Mouse (Mus musculus): ENCODE measurements around the gene Mlph.

The Mlph gene

DNA sequence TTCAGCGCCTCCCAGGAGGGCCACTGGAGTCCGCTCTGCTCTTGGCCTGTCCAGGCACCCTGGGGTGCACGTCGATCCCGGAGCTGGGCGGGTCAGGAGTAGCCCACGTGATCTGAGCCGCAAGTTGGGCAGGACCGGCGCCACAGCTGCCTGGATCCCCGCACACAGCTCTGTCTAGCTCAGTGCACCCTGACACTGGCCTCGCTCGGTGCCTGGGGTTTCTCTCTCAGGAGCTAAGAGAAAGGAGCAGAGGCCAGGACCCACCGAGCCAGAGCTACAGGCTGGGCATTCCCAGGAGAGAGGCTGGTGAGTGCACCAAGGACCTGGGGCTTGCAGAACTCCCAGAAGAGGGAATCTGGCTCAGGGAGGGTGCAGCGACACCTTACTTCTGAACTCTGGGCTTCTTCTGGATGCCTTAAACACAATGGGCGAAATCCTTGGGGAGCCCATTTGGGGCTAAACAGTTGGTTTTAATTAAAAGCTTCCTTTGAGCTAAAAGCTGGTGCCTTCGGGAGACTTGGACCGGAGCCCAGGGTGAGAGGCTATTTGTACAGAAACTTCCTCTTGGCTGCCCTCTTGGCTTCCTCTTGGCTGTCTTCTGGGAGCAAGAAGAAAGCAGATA lies at the start of gene Mlph:
Gene Mlph, plus strand, starts transcription at position 138 of the 622 bp plus-strand sequence.
- no peak for DNase-seq

DNA sequence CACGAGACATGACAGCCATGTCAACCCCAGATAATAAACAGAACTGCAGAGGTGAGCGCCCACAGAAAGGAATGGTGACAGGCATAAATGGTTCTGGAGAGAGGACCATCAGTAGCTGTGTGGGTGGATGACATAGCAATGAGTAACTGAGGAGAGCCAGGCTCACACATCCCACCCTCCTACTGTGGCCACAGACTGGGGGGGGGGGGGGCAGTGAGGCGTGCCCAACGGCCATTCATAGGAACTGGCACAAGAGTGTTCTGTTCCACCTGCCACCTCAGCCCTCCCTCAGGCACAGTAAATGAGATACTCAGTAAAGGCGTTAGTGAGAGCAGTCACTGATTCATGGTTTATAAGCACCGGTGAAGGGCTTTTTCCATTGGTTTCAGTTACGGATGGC lies 48.2 kb upstream of the Mlph start:
- DNase-seq = no peak

- DNase-seq = no peak
These were observed 44.3 kb upstream of the Mlph start for GRCm38 (mm10) chr1:90870581-90870980.

GRCm38 (mm10) chr1:90875371-90875770 lies 39.5 kb upstream of the Mlph start:
- no peak for DNase-seq

DNA sequence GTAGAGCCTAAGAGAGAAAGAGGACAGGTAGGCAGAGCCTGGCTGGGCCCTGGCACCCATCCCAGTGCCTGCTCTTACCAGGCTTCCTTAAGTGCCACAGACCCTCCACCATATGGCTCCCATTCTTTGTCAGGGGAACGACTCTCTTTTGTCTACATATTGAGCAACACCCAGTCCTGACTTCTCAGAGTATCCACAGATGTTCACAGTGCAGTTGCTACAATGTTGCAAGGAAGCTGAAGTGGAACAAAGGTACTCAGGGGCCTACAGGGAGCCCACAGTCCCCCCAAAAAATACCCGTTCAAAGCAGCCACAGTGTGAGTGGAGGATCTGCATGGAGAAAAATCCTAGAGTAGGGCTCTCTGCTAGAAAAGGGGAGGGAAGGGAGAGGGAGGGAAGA lies 38.9 kb upstream of the Mlph start:
- DNase-seq = no peak

DNA sequence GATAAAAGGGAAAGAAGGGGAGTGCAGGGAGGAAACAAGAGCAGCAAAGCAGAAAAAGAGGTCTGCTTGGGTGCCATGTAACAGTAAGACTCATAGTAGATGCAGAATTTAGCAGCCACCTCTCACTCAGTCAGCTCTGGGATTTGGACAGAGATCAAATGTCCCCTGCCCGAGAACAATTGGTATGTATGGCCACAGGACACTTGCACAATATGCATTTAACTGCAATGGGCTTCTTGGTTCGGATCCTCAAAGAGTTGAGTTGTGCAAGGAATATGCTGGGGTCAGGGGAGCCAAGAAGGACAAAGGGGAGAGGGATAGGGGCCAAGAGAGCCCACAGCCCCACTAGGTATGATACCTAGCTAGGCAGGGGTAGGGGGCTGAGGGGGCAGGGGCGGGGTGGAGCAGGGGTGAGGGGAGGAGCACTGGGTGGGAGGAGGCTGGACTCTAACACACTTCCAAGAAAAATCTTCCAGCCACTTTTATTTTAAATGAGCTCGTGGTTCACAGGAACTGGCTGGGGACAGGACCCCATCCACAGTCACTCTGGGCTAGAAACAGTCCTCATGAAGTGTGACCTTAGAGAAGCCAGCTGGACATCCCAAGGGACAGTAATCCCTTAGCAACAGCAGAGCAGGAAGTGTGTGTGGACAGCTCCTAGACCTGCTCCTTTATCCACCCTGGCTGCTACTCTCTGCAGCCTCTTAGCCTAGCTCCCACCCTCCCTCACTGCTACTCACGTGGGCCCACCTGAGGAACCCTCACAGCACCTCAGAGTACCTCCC lies 38.2 kb upstream of the Mlph start:
- no peak for DNase-seq

GRCm38 (mm10) chr1:90885771-90886460 lies 29.0 kb upstream of the Mlph start:
- DNase-seq = no peak

DNA sequence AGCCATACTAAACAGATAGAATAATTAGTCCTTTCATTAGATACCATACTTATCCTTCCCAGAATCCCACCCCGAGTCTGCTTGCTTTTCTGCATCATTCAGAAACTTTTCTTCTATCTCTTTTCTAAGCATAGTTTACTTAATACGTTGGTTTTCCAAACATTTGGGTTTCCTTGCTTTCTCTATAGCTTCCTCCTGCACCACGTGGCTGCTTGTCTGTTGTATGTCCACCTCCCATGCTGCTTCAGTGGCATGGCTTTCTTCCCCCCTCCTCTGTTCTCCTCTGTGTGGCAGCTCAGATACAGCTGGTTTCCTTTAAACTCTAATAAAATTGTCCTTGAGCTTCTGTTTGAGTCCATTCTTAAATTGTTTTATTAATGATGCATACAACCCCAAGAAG lies 20.4 kb upstream of the Mlph start:
- DNase-seq = no peak

DNA sequence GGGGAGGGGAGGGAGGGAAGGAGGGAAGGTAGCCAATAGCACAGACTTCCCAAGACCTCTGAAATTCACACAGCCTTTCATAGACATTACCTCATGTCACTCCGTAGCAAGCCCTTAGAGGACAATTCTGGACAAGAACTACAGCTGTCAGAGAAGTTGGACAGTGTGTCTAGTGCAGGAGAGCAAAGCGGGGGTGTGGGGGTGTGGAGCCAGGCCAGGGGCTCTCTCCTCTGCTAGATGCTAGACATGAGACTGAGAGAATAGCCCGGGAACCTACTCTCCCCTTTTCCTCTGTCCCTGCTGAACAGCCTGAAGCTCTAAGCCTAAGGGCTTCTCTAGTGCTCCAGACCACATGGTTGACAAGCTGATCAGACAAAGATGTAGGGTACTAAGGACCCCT lies 19.9 kb upstream of the Mlph start:
- no peak for DNase-seq

- DNase-seq = no peak
These were observed 18.6 kb upstream of the Mlph start for GRCm38 (mm10) chr1:90896281-90896680.

DNA sequence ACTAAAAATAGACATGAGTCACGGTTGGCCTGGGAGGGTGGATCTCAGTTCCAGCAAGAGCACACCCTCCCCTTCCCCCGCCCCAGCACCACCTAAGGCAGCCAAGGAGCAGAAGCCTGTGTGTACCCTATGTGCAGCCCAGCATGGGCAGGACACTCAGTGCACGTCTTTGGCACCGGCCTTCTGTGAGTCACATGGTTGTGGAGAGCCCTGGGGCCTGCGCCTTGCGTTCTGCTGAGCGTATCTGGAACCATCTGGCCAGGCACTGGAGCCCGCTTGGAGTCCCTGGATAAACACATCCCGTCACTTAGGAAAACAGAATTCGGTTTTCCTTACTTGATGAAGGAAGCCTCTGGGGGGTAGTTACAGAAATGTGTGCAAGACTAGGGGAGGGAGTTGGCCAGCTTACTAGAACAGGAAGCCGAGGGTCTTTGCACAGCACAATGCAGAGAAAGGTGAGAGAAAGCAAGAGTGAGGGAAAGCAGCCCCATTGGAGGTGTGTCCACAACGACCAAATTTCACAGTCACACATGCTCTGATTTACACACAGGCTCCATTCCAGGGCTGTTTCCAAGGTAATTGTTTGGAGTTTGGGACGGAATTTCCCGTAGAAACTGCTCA lies 18.0 kb upstream of the Mlph start:
- peak; percentile 68 for DNase-seq

- no peak for DNase-seq
These were observed 16.9 kb upstream of the Mlph start for GRCm38 (mm10) chr1:90898012-90898411.

GRCm38 (mm10) chr1:90899816-90900215 lies 15.1 kb upstream of the Mlph start:
- no peak for DNase-seq

- no peak for DNase-seq
These were observed 14.5 kb upstream of the Mlph start for GRCm38 (mm10) chr1:90900406-90900805.

- no peak for DNase-seq
These were observed 13.6 kb upstream of the Mlph start for GRCm38 (mm10) chr1:90901246-90901645.

DNA sequence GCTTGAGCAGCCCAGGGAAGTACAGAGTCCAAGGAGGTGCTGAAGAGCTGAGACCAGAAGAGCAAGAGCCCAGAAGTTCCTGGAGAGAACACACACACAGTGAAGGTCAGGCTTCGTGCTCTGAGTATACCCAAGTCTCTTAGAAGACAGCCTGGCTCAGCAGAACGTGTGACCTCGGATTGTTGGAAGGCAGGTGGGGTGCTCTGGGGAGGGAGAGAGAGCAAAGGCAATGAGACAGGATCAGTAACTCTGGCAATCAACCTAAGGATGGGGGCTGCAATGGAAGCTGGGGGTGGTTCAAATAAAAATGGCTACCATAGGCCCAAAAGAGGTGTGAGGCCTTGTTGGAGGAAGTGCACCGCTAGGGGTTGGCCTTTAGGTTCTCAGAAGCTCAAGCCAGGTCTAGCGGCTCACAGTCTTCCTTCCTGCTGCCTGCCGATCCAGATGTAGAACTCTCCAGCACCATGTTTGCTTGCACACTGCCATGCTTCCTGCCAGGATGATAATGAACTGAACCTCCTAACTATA lies 13.1 kb upstream of the Mlph start:
- DNase-seq = no peak

GRCm38 (mm10) chr1:90902751-90903150 lies 12.1 kb upstream of the Mlph start:
- DNase-seq = no peak

- DNase-seq = no peak
These were observed 11.5 kb upstream of the Mlph start for GRCm38 (mm10) chr1:90903211-90903945.

DNA sequence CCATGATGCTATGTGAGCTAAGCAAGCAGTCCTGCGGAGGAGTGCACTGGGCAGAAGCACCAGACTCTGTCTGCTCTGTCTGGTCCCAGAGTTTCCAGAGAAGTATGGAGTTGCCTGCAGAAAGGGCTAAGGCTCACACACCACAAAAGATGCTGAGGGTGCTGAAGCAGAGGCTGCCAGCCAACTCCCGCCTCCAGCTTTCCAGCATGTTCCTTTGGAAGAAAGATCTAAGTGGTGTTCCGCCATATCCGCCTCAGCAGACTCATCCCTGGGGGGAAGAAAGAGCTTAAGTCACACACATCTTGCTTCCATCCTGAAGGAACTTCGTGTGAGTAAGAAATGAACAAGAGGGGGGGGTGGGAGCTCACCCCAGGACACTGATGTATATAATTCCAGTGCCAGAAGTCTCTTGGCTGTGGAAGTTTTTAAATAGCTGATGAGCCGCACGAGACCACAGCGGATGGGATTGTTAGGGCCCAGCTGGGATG lies 10.9 kb upstream of the Mlph start:
- DNase-seq = no peak

DNA sequence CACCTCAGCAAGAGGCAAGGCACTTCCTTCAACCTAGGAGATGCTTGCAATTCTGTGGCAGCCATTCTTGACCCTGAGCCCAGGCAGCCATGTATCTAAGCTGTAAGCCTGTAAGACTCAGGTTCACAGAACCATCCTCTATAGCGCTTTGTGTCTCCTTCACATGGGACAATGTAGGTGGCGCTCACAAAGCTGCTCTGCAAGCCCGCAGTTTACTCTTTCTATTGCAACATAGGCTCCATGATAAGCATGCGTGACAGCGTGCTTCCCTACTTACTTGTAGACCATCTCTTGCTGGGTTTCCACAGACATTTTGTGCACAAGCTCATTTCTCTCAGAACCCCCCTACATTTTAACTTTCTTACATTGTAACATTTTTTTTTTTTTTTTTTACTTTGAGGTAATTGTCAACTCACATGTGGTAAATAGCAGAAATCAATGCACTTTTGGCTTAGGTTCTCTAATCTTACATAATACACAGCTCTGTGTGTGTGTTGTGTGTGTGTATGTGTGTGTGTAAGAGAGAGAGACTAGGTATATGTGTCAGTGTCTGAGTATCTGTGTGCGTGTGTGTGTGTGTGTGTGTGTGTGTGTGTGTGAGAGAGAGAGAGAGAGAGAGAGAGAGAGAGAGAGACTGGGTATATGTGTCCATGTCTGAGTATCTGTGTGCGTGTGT lies 10.0 kb upstream of the Mlph start:
- DNase-seq = no peak

- peak; percentile 23 for DNase-seq
These were observed 8.5 kb upstream of the Mlph start for GRCm38 (mm10) chr1:90906357-90906756.

GRCm38 (mm10) chr1:90909161-90909560 lies 5.7 kb upstream of the Mlph start:
- DNase-seq = no peak
